In genomic region chr7:24315726-24316566, GRCm38 (mm10) we compare ENCODE assay signal across 7 mouse cellular contexts. TPM values are rescaled to one million over a fixed set of nuclear protein-coding genes. Genes with fewer than 3 reads are reported as not detected.
A peak's percentile ranks its signal among the peaks of the same experiment; 100 is the strongest.
DNase-seq lines count a peak whose midpoint lies in the region; ATAC-seq and TF ChIP-seq lines count a peak whose summit lies in the region.

No protein-coding gene starts in this region.

- no peak for TF ChIP-seq CTCF in testis, adult 2 months (IDR thresholded peaks at IDR 0.05; ENCODE audit: control insufficient read depth, insufficient read depth, insufficient replicate concordance, low read depth, low read length)

- H3K9me3 ChIP-seq in embryonic facial prominence, embryonic 12.5 days: no peaks in the 10 kb centered on the region
- H3K9me3 ChIP-seq in intestine, embryonic 16.5 days (ENCODE audit: control insufficient read depth, low read length): no peaks in the 10 kb centered on the region

- H3K27me3 ChIP-seq in testis, adult 2 months (ENCODE audit: control insufficient read depth, insufficient read depth, low read length): no peaks in the 10 kb centered on the region
- H3K27me3 ChIP-seq in embryonic facial prominence, embryonic 12.5 days: no peaks in the 10 kb centered on the region
- H3K27me3 ChIP-seq in intestine, embryonic 16.5 days (replicated peaks; ENCODE audit: control insufficient read depth, insufficient read depth, low read length): no peaks in the 10 kb centered on the region

- TF ChIP-seq POLR2A in testis, adult 2 months (IDR thresholded peaks at IDR 0.05; ENCODE audit: control insufficient read depth, low read depth, low read length): no peak

- H3K27ac ChIP-seq in testis, adult 2 months (ENCODE audit: control insufficient read depth, insufficient read depth, low read depth, low read length): peak overlapping the region; percentile 89
- peak overlapping the region; percentile 77 for H3K27ac ChIP-seq in embryonic facial prominence, embryonic 12.5 days
- 0 out of 2 replicates have a peak overlapping the region, but pooled peaks have one; percentile 7 for H3K27ac ChIP-seq in intestine, embryonic 16.5 days (ENCODE audit: low read length)

- peak overlapping the region; percentile 93 for H3K4me3 ChIP-seq in testis, adult 2 months (ENCODE audit: control insufficient read depth, low read depth, low read length)
- peak overlapping the region; percentile 61 for H3K4me3 ChIP-seq in embryonic facial prominence, embryonic 12.5 days
- H3K4me3 ChIP-seq in intestine, embryonic 16.5 days (ENCODE audit: low read length): peak overlapping the region; percentile 69

- ATAC-seq in embryonic facial prominence, embryonic 12.5 days (ENCODE audit: insufficient number of reproducible peaks, insufficient read depth, low FRiP score, low TSS enrichment): no peak
- ATAC-seq in intestine, embryonic 16.5 days: no peak
- ATAC-seq in megakaryocyte, adult 5-6 weeks (ENCODE audit: poor library complexity, severe bottlenecking): peak; percentile 52

- peaks cover 4% of the 10 kb centered on the region for H3K4me1 ChIP-seq in testis, adult 2 months (ENCODE audit: control insufficient read depth, insufficient read depth, low read length)
- peaks cover 4% of the 10 kb centered on the region; the same call in 1 of the 2 replicates for H3K4me1 ChIP-seq in embryonic facial prominence, embryonic 12.5 days
- no peaks in the 10 kb centered on the region for H3K4me1 ChIP-seq in intestine, embryonic 16.5 days (ENCODE audit: control insufficient read depth, insufficient read depth, low read length)

- peak overlapping the region; percentile 73 for H3K9ac ChIP-seq in embryonic facial prominence, embryonic 12.5 days
- H3K9ac ChIP-seq in intestine, embryonic 16.5 days (ENCODE audit: low read depth, low read length): peak overlapping the region; percentile 74

- 29% methylated on average over 29 of the region's 29 CpGs for WGBS in embryonic facial prominence, embryonic 12.5 days
- 26% methylated on average over 29 of the region's 29 CpGs for whole genome bisulfite sequencing in intestine, embryonic 16.5 days

- H3K4me2 ChIP-seq in embryonic facial prominence, embryonic 12.5 days (replicated peaks): peak overlapping the region; percentile 71
- peak overlapping the region; percentile 83 for H3K4me2 ChIP-seq in intestine, embryonic 16.5 days (ENCODE audit: low read depth, low read length)

- no peak for DNase-seq in testis, postnatal 10 days (ENCODE audit: low spot score)
- no peak for DNase-seq in urinary bladder, postnatal 14 days (ENCODE audit: low spot score)
- no peak for DNase-seq in layer of hippocampus, adult 11-12 months (ENCODE audit: low spot score)

- H3K36me3 ChIP-seq in testis, adult 2 months (ENCODE audit: control insufficient read depth, insufficient read depth, low read length): no peaks in the 10 kb centered on the region
- peaks cover 16% of the 10 kb centered on the region for H3K36me3 ChIP-seq in embryonic facial prominence, embryonic 12.5 days
- no peaks in the 10 kb centered on the region for H3K36me3 ChIP-seq in intestine, embryonic 16.5 days (ENCODE audit: control insufficient read depth, insufficient read depth, low read length)

RNA-seq across cellular contexts. Expression of gene Zfp94, which starts 0.5 kb away (rescaled TPM):
- 10.5 and 10.8 TPM in 2 replicates for polyA plus RNA-seq in testis, adult 2 months (2012; rRNA removed)
- 15.8 and 16.4 TPM in 2 replicates for polyA plus RNA-seq in embryonic facial prominence, embryonic 12.5 days (2016; fragmentation: Nextera tagmentation; extraction: Ambion mirVana)
- polyA plus RNA-seq in intestine, embryonic 16.5 days (2015; fragmentation: Nextera tagmentation; extraction: Ambion mirVana): 6.0 and 7.3 TPM in 2 replicates
- total RNA-seq in megakaryocyte, adult 5-6 weeks (2015): 0.49 and 1.6 TPM in 2 replicates
- 0.94 and 0.95 TPM in 2 replicates for total RNA-seq in megakaryocyte, adult 5-6 weeks (2017)

RNA-seq across cellular contexts. Expression of gene Zfp61, which starts 14.9 kb away (rescaled TPM):
- polyA plus RNA-seq in testis, adult 2 months (2012; rRNA removed): 12.1 and 12.4 TPM in 2 replicates
- 57.7 and 63.1 TPM in 2 replicates for polyA plus RNA-seq in embryonic facial prominence, embryonic 12.5 days (2016; fragmentation: Nextera tagmentation; extraction: Ambion mirVana)
- 18.7 and 21.7 TPM in 2 replicates for polyA plus RNA-seq in intestine, embryonic 16.5 days (2015; fragmentation: Nextera tagmentation; extraction: Ambion mirVana)
- 4.2 and 4.9 TPM in 2 replicates for total RNA-seq in megakaryocyte, adult 5-6 weeks (2015)
- total RNA-seq in megakaryocyte, adult 5-6 weeks (2017): 10.6 and 12.7 TPM in 2 replicates

RNA-seq across cellular contexts. Expression of gene Tescl, which starts 17.8 kb away (rescaled TPM):
- polyA plus RNA-seq in testis, adult 2 months (2012; rRNA removed): 277 and 339 TPM in 2 replicates
- polyA plus RNA-seq in embryonic facial prominence, embryonic 12.5 days (2016; fragmentation: Nextera tagmentation; extraction: Ambion mirVana): 0.26 TPM in 1 of 2 replicates, not detected in the other
- polyA plus RNA-seq in intestine, embryonic 16.5 days (2015; fragmentation: Nextera tagmentation; extraction: Ambion mirVana): not detected in 2 replicates
- total RNA-seq in megakaryocyte, adult 5-6 weeks (2015): not detected in 2 replicates
- not detected in 2 replicates for total RNA-seq in megakaryocyte, adult 5-6 weeks (2017)

RNA-seq across cellular contexts. Expression of gene Lypd5, which starts 33.0 kb away (rescaled TPM):
- 1.7 and 2.3 TPM in 2 replicates for polyA plus RNA-seq in testis, adult 2 months (2012; rRNA removed)
- not detected in 2 replicates for polyA plus RNA-seq in embryonic facial prominence, embryonic 12.5 days (2016; fragmentation: Nextera tagmentation; extraction: Ambion mirVana)
- 0.10 TPM in 1 of 2 replicates, not detected in the other for polyA plus RNA-seq in intestine, embryonic 16.5 days (2015; fragmentation: Nextera tagmentation; extraction: Ambion mirVana)
- total RNA-seq in megakaryocyte, adult 5-6 weeks (2015): not detected in 2 replicates
- total RNA-seq in megakaryocyte, adult 5-6 weeks (2017): not detected in 2 replicates

RNA-seq across cellular contexts. Expression of gene Zfp93, which starts 45.7 kb away (rescaled TPM):
- 3.9 and 4.6 TPM in 2 replicates for polyA plus RNA-seq in testis, adult 2 months (2012; rRNA removed)
- 10.0 and 12.0 TPM in 2 replicates for polyA plus RNA-seq in embryonic facial prominence, embryonic 12.5 days (2016; fragmentation: Nextera tagmentation; extraction: Ambion mirVana)
- polyA plus RNA-seq in intestine, embryonic 16.5 days (2015; fragmentation: Nextera tagmentation; extraction: Ambion mirVana): 5.4 and 6.8 TPM in 2 replicates
- 0.36 TPM in 1 of 2 replicates, not detected in the other for total RNA-seq in megakaryocyte, adult 5-6 weeks (2015)
- total RNA-seq in megakaryocyte, adult 5-6 weeks (2017): 0.08 and 0.26 TPM in 2 replicates

Comparison
In these comparisons a context has a peak if more than half of its experiments do, and no peak if none do; other contexts are left out.
1. H3K27ac ChIP-seq: peak in every context shown above with its lines; median percentile 89 in testis, adult 2 months; 77 in embryonic facial prominence, embryonic 12.5 days; 7 in intestine, embryonic 16.5 days.
2. RNA of gene Tescl, which starts 17.8 kb away (polyA plus RNA-seq): 277 to 339 TPM in testis, adult 2 months; 0.26 TPM in embryonic facial prominence, embryonic 12.5 days and not detected in intestine, embryonic 16.5 days; every median in the first group is over 100 times any median in the second.
3. Peak in every context shown above with its lines, with median percentiles within 50 percentile points of each other: H3K4me3 ChIP-seq.